Mouse (Mus musculus) T-cell, adult 2 months (primary cell): ENCODE data around the gene Colgalt2.

ENCODE experiments used
- DNase-seq: peaks from one replicate; pipeline ENCODE4 v3.0.0; 2022; ENCODE audit warnings: low spot score

The Colgalt2 gene

GRCm38 (mm10) chr1:152536416-152537018, 136.9 kb downstream of the Colgalt2 start:
- no peak for DNase-seq

- no peak for DNase-seq
These were observed 137.6 kb downstream of the Colgalt2 start for GRCm38 (mm10) chr1:152537186-152537585.

GRCm38 (mm10) chr1:152538817-152539216, 139.2 kb downstream of the Colgalt2 start:
- no peak for DNase-seq

DNA sequence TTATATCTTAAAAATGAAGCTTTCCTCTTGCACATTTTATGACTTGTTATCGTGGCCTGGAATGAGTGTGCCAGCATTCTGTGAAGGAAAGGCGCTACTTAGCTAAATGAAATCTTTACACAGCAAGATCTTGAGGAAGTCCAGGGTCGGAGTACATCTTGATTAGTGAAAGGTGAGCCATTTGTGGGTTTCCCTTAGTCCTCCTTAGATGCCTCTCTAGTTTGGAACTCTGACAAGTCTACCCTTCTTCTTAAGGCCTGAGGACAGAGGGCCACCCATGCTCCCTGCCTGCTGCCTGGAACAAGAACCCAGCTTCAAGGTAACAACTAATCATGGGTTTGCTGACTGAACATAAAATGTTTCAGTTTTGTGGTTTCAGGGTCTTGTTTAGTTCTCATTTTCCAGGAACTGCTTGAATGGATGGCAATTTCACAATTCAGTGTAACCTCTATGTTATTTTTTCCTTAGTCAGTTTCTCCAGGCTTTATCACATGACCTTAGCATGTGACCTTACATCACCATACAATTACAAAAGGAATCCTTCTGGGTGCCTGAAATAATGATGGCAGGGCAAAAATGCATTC, 140.8 kb downstream of the Colgalt2 start:
- DNase-seq, result no peak

- DNase-seq, result no peak
These were observed 143.2 kb downstream of the Colgalt2 start for GRCm38 (mm10) chr1:152542747-152543378.

DNA sequence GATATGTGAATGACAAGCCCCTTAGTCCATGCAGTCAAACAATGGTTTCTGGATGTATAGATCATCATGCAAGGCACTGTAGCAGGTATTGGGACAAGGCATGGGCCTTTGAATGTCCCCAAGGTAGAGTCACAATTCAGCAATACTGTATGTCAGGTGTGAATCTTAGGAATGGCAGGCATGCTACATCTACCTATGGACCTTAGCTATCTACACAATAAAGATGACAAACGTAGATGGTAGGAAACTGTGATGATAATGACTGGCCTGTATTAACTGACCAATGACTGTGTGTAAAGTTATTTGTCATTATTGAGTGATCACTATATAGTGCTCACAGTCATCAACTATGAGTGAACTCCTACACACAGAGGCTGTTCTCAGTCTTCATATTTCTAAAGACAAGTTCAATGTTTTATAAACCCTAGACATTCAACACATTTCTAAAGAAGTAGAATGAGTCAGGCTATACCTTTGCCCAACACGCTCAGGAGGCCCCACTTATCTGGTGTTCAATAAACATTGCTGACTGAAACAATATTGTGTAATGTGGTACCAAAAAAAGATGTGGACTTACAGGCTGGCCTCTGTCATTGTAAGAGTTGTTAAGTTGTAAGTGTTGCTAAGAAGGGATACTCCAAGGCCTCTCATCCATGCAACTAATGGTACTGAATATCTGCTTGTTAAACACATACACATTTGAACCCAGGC, 144.0 kb downstream of the Colgalt2 start:
- DNase-seq, result no peak

GRCm38 (mm10) chr1:152549061-152549738, 149.6 kb downstream of the Colgalt2 start:
- no peak for DNase-seq

- no peak for DNase-seq
These were observed 150.9 kb downstream of the Colgalt2 start for GRCm38 (mm10) chr1:152550544-152550943.

- no peak for DNase-seq
These were observed 151.3 kb downstream of the Colgalt2 start for GRCm38 (mm10) chr1:152550973-152551372.

DNA sequence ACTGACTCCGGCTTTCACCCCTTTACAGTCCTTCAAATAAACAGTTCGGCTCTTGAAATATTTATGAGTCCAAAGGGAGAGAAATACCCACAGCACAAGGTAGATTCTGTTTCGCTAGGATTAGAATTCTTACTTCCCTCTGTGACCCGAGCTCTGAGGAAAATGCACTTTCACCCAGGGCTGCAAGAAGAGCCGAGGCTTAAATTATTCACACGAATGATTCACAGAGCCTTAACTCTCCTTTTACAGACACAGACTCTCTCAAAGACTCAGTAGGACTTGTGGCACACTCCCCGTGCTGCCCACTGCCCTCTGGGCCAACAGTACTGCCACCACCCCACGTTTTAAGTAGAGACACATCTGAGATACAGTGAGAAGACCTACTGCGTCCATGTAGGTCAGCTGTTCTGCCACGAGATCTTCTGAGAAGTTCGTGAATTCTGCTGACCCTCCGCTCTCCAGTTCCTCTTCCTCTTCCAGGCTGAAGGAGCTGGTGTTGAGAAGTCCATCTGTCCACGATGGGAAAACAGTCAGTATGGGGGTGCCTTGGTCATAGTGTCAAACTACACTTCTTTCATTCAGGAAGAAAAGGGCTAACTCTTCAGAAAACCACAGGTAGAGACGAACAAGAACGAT, 154.4 kb downstream of the Colgalt2 start:
- DNase-seq, result no peak

- DNase-seq, result no peak
These were observed 156.4 kb downstream of the Colgalt2 start for GRCm38 (mm10) chr1:152555944-152556573.

GRCm38 (mm10) chr1:152556576-152557281, 157.1 kb downstream of the Colgalt2 start:
- DNase-seq, result no peak
